Mouse (Mus musculus): Measurements from ENCODE around the gene Kcnj6.

The Kcnj6 gene

DNA sequence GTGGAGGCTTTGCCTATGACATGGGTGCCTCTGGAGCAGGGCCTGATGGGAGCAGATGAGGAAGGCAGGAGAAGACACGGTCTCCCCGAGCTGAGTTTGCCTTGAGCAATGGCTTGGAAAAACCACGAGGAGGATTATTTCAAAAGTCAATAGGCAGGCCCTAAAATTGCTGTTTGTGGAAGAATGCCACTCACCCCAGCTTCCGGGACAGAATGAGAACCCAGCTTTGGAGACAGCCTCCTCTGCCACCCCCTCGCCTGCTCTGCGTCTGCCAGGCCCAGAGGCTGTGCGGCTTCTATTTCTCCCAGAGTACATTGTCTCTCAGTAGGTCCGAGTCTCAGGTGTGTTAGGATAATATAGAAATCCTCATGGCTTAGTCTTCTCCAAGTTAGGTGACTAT, 64.8 kb downstream of the Kcnj6 start:
- no peak for DNase-seq (ENCODE audit: low spot score in 2 of 2)

DNA sequence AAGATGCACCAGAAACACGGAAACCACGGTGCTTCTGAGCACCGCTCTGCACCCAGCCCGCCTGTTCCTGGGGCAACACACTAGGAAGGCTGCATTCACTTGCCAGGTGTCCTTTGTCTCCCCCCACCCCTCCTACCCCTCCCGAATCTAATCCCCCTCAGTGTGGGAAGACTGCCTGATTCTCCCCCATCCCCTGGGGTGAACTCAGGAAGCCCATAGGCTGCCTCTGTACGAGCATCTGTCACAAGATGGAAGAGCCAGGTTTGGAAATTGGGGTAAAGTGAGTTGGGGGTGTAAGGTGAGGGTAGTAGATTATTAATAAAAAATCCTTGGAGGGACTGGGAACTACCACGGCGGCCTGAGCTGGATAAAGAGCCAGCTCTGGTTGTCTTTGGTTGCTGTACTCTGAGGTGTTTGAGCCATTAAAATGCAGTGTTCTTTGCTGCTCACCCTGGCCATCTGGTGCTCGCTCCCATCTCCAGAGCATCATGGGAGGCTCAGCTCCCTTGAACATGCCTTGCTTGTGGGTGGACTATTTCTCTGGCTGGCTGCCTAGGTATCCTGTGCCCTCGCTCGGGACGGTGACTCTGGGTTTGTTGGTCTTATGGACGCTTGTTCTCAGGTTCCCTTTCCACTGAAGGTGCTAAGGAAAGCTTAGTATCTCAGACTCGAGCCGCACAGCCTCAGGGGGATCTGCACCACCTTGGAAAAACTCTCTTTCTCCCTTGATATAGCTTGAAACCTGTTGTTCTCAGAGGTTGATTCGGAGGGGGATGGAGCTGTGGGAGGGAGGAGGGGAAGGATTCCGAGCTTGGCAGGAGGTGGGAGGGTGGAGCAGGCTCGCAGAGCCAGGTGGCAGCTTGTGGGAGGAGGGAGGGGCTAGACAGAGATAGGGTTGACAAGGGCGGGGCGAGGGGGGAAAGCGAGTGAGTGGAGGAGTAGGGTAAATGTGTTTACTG, 65.9 kb downstream of the Kcnj6 start:
- no peak for DNase-seq (ENCODE audit: low spot score in 2 of 2)

DNA sequence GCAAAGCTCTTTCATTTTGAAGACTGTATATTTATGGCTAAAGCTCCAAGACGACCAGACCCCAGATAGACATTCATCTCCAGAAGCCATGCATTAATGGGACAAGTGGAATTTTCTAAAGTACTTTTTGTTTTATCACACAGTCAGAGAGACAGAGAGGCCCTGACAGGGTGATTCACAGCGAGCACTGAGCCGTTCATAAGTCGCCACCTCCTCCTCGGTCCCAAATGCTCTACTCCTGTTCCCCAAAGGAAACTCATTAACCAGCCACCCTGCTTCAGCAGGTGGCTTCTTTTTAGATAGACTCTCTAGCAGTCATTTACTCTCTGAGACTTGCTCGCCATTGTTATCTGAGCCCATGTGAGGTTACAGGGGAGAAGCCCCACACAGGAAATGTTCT, 72.1 kb downstream of the Kcnj6 start:
- DNase-seq (ENCODE audit: low spot score in 2 of 2): no peak

DNA sequence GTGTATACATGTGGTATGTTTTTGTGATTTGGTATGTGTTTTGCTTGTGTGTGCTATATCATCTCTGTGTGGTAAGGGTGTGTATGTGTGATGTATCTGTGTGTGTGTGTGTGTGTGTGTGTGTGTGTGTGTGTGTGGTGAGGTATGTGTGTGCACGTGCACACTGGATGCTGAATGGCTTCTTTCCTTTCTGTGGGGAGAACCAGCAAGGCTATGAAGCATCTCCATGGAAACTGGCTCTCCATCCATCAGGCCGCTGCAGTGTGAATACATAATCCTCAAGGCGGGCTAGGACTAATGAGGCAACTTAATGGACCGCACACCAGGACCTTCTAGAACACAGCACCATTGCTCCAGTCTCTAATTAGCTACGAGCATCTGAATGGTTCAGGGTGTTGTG, 78.3 kb downstream of the Kcnj6 start:
- no peak for DNase-seq (ENCODE audit: low spot score in 2 of 2)

DNA sequence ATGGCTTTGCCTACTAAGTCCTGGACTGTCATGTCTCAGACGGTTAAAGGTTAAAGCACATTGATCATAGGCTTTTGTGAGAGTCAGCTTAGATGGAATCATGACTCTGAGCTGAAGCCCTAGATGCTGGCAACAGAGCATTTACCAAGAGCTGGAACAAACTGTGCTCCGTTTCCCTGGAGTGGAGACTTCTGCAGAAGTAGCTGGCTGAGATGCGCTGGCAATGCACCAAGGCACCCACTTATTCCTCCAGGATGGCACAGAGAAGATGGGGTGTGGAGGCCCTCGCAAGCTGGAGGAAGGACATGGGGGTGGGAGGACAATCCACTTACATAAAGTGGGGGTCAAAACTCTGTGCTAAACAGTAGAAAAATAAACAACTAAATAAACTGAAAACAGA, 91.5 kb downstream of the Kcnj6 start:
- no peak for DNase-seq (ENCODE audit: low spot score in 2 of 2)

DNA sequence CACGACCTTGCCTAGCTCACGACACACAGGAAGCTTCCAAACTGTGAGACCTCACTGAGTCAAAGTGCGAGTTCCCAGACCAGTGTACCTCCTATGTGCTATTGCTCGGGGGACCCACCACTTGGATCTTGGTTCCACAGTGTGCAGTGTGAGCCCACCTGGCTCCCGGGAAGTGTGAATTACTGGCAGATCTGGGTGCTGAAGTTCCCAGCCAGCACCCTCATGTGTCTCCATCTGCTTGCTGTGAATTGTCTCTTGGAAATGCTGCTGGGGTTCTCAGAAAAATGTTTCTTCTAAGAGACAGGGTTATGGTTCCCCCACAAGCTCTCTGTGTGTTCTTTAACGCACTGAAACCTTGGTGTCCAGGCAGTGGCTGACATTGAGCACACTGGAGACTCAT, 98.7 kb downstream of the Kcnj6 start:
- no peak for DNase-seq (ENCODE audit: low spot score in 2 of 2)

DNA sequence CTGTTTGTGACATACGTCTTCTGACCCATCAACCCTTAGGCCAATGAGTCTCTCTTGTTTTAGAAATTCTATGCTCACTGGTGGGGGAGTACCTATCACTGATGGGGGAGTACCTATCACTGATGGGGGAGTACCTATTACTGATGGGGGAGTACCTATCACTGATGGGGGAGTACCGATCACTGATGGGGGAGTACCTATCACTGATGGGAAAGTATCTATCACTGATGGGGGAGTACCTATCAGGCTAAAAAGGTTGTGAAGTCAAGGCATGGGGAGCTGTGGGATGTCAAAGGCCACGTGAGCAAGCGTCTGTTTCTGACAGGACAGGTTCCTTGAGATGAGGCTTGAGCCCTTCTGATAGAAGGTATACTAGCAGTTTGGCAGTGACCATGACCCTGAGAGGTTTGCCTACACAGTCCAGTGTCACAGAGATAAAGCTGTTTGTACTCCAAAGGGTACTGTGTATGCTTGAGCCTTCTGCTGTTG, 105.3 kb downstream of the Kcnj6 start:
- no peak for DNase-seq (ENCODE audit: low spot score in 2 of 2)

DNA sequence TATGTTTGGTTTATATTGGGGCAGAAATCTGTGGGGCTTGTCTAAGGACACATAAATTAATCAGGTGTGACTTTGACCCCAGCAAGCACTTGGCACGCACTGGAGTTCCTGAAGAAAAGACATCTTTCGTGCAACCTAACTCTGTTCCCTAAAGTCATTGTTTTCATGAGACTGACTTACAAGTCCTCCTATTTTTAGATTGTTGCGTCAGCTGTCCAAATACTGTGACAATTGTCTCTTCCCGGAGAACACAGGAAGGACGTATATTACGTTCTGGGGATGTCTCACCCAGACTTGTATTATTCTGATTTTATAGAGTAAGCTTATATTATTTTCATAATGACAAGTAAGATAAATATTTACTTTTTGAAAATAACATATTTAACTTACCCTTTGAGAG, 106.9 kb downstream of the Kcnj6 start:
- DNase-seq (ENCODE audit: low spot score in 2 of 2): no peak

DNA sequence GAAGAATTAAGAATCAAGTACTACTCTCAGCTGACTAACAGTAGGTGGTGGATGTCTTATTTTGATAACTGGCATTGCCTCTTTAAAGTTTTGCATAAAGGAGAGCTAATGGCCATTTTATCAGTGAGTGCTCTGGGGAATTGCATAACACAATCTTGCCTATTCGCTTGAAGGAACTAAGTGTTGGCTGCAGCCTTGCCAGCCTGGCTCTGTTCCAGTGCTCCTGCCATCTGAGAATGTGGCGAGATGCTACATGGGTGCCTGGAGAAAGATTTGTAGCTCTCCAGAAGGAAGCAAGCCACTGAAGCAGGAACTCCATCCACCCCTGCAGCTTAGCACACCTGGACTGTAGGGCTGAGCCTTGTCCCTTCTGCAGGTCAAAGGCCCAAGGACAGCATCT, 107.4 kb downstream of the Kcnj6 start:
- no peak for DNase-seq (ENCODE audit: low spot score in 2 of 2)

DNA sequence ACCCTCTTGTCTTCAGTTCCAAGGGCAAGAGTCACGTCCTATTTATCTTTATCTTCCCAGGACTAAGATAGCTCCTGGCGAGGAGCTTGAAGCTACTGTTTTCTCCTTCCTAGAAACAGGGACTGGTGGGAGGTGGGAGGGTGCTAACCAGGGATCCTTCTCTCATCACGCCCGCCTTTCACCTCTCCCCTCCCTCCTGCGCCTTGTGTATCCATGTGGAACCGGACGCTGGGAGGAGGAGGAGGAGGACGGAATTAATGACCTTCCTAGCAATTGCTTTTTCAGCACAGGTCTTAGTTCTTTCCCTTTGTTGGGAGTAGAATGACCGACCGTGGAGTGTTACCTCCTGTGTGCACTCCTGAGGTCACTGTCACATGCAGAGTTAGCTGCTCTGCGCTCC, 108.9 kb downstream of the Kcnj6 start:
- DNase-seq (ENCODE audit: low spot score in 2 of 2): no peak

DNA sequence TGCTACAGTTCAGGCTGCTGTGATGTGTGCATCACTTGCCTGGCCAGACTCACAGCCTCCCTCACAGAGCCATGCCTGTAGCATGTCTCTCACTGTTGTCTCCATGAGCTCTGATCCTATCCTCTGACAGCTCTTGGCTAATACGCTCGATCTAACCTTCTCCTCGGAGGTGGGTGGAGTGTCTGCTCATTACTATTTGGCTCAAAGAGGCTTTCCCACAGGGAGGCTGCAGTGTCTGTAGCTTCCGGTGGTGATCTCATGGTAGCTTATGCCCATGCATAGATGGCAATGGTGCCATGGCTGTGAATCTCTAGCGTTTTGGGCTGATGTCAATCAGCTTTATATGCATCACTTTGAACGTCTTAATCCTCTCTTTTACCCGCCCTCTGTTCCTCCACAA, 111.1 kb downstream of the Kcnj6 start:
- DNase-seq (ENCODE audit: low spot score in 2 of 2): no peak

DNA sequence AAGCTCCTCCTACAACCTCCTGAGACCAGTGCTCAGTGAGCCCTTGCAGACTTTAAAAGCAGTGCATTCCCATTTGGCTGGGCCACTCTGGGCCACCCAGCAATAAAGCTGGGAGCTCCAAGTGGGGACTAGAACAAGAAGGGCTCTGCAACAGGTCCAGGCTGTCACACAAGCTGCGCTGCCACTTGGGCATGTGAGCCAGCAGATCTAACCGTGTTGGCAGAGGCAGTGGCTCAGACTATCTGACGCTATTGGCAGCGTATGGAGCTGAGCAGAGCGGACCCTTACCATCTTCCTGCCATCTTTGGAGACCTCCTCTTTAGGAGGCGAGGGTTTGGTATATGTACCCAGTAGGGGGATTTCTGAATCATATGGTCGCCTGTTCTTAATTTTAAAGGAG, 112.4 kb downstream of the Kcnj6 start:
- no peak for DNase-seq (ENCODE audit: low spot score in 2 of 2)

DNA sequence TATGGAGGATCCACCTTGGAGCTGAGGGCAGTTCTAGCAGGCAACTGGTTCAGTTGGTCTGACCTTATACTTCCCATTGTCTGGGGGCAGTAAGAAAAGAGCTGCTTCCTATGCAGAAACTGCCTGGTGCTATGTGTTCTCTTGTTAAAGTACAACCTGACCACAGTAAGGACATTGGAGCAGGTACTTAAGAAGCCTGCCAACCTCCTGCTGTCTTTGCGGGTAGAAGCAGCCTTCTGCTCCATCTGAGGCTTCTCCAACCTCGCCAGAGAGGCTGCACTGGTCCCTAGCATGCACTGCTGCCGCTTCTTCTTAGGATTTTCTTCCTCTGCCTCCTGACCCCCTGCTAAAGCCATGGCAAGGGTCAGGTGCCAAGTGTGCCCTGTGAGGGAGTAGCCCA, 113.6 kb downstream of the Kcnj6 start:
- DNase-seq (ENCODE audit: low spot score in 2 of 2): no peak

DNA sequence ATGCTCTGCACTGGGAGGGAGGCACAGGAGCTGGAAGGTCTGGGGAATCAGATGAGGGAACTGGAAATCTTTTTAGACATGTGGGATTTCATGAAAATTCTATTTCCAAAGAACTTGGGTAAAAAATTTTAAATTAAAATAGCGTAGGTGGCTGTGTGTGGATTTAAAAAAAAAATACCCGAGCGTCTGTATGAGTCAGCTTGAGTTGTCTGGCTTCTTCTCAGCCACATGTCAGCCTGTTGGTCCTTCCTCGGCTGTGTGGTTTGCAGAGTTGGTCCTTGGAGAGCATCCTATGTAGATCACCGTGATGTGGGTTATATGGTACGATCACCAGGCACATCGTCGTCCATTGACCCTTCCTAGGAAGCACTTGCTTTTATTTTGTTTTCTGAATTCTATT, 114.3 kb downstream of the Kcnj6 start:
- DNase-seq (ENCODE audit: low spot score in 2 of 2): no peak

DNA sequence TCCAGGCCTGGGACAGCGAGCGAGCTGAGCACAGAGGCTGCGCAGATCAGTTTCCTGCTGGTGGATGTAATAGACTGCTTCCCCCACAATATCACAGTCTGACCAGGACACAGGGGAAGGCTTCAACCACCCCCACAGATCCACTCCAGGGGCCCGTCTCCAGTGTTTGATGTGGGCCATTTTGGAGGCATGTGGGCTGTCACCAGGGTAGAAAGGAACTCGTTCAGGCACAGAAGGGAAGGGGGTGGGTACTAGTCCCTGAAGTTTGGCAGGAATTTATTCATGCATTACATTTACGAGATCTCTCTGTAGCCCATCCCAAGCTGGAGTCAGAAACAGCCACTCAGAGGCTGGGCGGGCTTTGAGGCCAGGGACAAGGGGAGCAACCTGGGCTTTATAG, 115.4 kb downstream of the Kcnj6 start:
- no peak for DNase-seq (ENCODE audit: low spot score in 2 of 2)

DNA sequence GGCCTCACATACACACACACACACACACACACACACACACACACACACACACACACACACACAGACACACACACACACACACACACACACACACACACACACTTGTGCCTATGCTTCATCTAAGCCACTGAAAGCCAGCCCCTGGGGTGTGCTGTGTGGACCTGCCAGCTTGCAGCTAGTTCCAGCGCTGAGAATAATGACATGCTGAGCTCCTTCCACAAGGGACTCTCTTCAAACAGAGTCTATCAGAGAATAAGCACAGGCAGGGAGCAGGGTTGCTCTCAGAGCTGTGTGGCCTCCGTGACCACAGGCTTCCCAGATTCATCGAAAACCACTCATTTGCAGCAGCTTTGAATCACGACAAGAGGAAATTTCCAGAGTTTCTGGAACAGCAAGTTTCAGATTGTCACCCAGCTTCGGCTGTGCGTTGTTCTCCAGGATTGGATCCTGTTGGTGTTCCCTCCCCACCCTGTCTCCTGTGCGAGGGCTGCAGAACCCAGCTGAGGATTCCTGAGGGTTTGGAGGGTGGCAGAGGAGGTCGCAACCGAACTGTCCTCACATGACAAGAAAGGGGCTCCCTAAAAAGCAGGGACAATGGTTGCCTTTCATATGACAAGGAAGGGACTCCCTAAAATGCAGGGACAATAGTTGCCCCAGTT, 124.8 kb downstream of the Kcnj6 start:
- no peak for DNase-seq (ENCODE audit: low spot score in 2 of 2)

DNA sequence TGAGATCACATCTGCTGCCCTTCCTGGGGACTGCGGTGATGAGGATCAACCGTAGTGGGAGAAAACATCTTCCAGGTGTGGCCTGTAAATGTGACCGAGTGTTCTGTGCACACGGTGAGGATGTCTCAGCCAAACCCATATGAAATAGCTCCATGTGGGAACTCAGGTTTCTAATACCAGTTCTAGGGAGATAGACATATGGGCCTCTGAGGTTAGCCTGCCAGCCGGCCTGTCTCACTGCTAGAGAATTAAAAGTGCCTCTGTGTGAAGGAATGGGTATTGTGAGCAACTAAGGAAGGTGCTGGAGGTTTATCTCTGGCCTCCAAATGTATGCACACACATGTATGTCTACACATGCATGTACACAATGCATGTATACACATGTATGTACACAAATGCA, 129.1 kb downstream of the Kcnj6 start:
- DNase-seq (ENCODE audit: low spot score in 2 of 2): no peak

DNA sequence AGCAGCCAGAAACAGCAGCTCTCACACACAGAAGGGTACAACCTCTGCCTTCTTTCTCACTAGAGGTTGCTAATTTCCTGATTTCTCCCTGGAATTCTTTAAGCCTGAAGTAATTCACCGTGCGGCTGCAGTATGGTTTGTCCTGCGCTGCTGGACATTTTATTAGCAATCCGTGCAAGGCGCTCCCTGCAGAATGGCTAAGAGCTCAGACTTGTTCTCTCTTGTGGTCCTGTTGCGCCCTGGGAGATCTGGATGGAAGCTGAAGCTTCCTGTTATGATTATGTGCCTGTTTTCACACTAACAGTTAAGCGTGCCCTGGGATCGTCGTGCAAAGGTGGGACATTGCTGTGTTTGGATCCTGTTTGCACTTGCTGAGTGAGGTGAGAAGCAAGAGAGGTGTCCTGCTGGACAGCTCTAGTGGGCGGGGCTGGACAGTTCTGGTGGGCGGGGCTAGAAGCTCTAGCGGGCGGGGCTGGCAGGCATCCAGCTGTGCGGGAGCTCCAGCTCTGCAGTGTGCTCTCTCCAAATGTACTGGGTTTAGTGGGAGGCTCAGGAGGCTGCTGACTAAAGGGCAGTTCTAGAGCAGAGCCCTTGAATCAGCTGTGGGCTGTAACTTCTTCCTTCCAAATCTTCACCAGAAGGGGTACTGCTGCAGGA, 131.1 kb downstream of the Kcnj6 start:
- DNase-seq (ENCODE audit: low spot score in 2 of 2): peak in 1 of 2 experiments; percentile 18

DNA sequence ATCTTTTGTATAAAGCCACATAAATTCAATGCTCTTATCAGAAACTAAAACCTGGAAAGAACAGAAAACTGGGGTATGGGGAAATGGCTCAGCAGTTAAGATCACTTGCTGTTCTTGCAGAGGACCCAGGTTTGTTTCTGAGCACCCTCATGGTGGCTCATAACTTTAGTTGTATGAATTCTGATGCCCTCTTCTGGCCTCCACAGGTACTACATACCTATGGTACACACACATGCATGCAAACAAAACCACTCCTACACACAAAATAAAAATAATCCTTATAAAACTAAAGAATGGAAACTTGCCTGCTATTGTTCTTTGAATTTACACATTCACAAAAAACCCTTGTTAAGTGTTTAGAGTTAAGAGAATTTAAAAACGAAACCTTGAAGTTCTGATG, 131.7 kb downstream of the Kcnj6 start:
- no peak for DNase-seq (ENCODE audit: low spot score in 2 of 2)

DNA sequence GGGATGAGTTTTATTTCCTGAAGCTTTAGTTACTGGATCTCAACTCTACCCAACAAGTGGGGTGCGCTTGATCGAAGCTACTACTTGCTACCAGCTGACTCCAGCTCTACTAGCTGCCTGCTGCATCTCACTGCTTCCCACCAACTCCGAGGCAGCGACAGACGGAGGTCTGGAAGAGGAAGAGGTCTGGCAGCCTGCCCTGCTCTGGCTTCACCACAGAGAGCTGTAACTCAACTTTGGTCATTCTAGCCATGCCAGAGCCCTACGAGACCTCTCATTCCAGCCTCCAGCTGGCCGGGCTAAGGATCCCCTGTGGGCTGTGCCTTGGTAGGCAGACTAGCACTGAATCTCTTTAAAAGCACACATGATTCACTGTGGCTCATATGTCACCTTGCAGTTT, 132.4 kb downstream of the Kcnj6 start:
- DNase-seq (ENCODE audit: low spot score in 2 of 2): no peak

DNA sequence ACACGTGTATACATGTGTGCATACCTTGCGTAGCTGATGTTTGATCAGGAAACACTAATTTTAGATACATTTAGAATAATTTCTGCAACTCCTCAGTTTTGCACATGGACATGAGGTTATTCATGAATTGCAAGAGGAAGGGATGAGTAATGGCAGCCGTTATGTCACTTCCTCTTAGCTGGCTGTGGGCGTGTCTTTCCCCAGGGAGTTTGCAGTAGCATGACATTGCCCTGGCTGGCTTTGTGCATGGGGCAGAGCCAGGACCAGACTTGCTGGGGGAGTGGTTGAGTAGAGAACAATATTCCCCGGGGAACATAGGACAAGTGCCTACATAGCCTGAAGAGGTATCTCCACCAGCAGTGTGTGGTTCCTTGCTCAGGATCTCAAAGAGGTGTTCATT, 134.0 kb downstream of the Kcnj6 start:
- DNase-seq (ENCODE audit: low spot score in 2 of 2): no peak

DNA sequence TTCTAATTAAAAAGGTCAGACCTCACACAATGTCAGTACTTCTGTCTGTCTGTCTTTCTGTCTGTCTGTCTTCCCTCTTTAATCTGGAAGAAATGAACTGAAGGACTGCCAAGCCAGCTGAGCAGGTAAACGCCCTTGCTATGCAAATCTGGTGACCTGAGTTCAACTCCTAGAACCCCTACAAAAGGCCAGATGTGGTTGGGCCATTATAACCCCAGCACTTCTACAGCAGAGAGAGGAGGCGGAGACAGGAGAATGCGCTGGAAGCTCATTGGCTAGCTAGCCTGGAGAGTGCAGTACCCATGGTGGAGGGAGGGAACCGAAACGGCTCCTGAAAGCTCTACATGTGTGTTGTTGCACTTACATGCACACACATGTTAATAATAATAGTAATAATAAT, 141.5 kb downstream of the Kcnj6 start:
- DNase-seq (ENCODE audit: low spot score in 2 of 2): no peak
